Mouse (Mus musculus) G1E (cell line): Measurements from ENCODE around the gene Spata45.

Source experiments
- CTCF ChIP-seq: IDR thresholded peaks from 2 replicates; pipeline ENCODE4 v1.5.1; 2012; ENCODE audit warnings: low read depth, low read length, inconsistent platforms, mixed read lengths
- GATA1 ChIP-seq: IDR thresholded peaks from 2 replicates; pipeline ENCODE4 v1.6.1; 2012; ENCODE audit warnings: borderline replicate concordance, low read length, inconsistent platforms, mixed read lengths
- GATA2 ChIP-seq: IDR thresholded peaks from 2 replicates; pipeline ENCODE4 v1.6.1; 2012; ENCODE audit warnings: low read depth, low read length, inconsistent platforms, borderline replicate concordance
- POLR2AphosphoS5 ChIP-seq: IDR thresholded peaks from 2 replicates; pipeline ENCODE4 v1.6.1; 2012; ENCODE audit warnings: low read depth, low read length, inconsistent platforms; ENCODE audit not compliant: insufficient replicate concordance
- TAL1 ChIP-seq: conservative IDR thresholded peaks from 2 replicates; pipeline ENCODE4 v1.6.1; 2012; ENCODE audit warnings: low read depth, low read length, inconsistent platforms, mixed read lengths

DNA sequence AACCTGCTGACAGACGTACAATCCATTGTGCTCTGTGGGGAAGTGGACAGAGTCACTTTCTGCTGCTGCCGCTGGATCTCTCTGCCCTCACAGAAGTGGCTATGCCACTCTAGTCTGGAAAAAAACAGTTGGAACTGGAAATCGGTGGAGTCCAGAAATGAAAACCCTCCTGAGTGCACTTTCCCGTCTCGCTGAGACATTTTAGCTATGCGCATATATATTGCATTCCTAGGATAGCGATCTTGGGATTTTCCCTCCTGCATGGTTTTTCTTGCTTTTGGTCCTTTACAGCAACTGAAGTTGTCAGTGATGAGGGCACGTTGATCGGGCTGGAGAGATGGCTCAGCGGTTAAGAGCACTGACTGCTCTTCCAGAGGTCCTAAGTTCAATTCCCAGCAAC is 6.3 kb upstream of the Spata45 start:
- TF ChIP-seq TAL1 (no peak), CTCF (no peak), POLR2AphosphoS5 (no peak), GATA1 (no peak), GATA2 (no peak)
